Mouse (Mus musculus): Measurements from ENCODE around the gene Wnt5b.

GRCm38 (mm10) chr6:119487085-119487458 is 57.1 kb downstream of the Wnt5b start:
- TF ChIP-seq CTCF (IDR thresholded peaks at IDR 0.05; ENCODE audit: low read depth, low read length) = no peak
- no peak for TF ChIP-seq POLR2A (IDR thresholded peaks at IDR 0.05; ENCODE audit: borderline replicate concordance, low read depth, low read length)
